Mouse (Mus musculus) urinary bladder, adult 2 months (tissue): Measurements from ENCODE around the gene Gal. TPM values are rescaled to one million over a fixed set of nuclear protein-coding genes. Genes with fewer than 3 reads are reported as not detected.

Experiments used
- polyA plus RNA-seq: library from polyadenylated mRNA; depleted of rRNA; stranded (reverse); fragments of >200 nt; gene quantifications from 2 replicates; pipeline ENCODE4 v1.2.3, GENCODE M21; 2012; rRNA removed

Gene Gal
- polyA plus RNA-seq, 1 experiment: 0.08 TPM

Other genes starting within 250 kb of the Gal start
- gene Mrpl21, start 131.6 kb downstream of the Gal start, polyA plus RNA-seq: 43.3 and 55.7 TPM in 2 replicates
- 5.8 and 7.0 TPM in 2 replicates for gene Ighmbp2, start 131.5 kb downstream of the Gal start, polyA plus RNA-seq
- gene Cpt1a, start 92.2 kb downstream of the Gal start, polyA plus RNA-seq: 61.6 and 67.1 TPM in 2 replicates
- 0.15 and 0.17 TPM in 2 replicates for gene Tesmin, start 25.7 kb downstream of the Gal start, polyA plus RNA-seq
- 46.7 and 53.7 TPM in 2 replicates for gene Ppp6r3, start 161.2 kb upstream of the Gal start, polyA plus RNA-seq